Mouse (Mus musculus) stomach, postnatal 0 days (tissue): ENCODE data around the gene Tmem28. TPM values are rescaled to one million over a fixed set of nuclear protein-coding genes. Genes with fewer than 3 reads are reported as not detected.
A peak's percentile ranks its signal among the peaks of the same experiment; 100 is the strongest.

Source experiments
- ATAC-seq: fragments of 200-750 bp; cut with Nextera tagmentation; 2 replicates; pipeline ENCODE4 v1.8.0; 2017; ENCODE audit not compliant: low FRiP score, low TSS enrichment
- DNase-seq: peaks from one replicate; pipeline ENCODE4 v3.0.0-alpha.2; 2016; ENCODE audit warnings: low spot score
- H3K27ac ChIP-seq: fragments of 300-500 bp; sonication (generic); replicated peaks from 2 replicates; pipeline ENCODE4 v1.5.1; 2014; ENCODE audit warnings: mild to moderate bottlenecking, control low read depth
- H3K27me3 ChIP-seq: fragments of 300-500 bp; sonication (generic); 2 replicates; pipeline ENCODE4 v1.6.1; 2014; ENCODE audit warnings: low read length; ENCODE audit not compliant: control insufficient read depth, insufficient read depth
- H3K36me3 ChIP-seq: fragments of 300-500 bp; sonication (generic); 2 replicates; pipeline ENCODE4 v1.6.1; 2014; ENCODE audit warnings: low read length, mixed read lengths; ENCODE audit not compliant: control insufficient read depth, insufficient read depth
- H3K4me1 ChIP-seq: fragments of 300-500 bp; sonication (generic); replicated peaks from 2 replicates; pipeline ENCODE4 v1.6.1; 2014; ENCODE audit warnings: antibody characterized with exemption; ENCODE audit not compliant: control insufficient read depth, insufficient read depth
- H3K4me2 ChIP-seq: fragments of 300-500 bp; sonication (generic); replicated peaks from 2 replicates; pipeline ENCODE4 v1.6.1; 2014; ENCODE audit warnings: low read depth, mild to moderate bottlenecking, control low read depth, moderate library complexity
- H3K4me3 ChIP-seq: fragments of 300-500 bp; sonication (generic); 2 replicates; pipeline ENCODE4 v1.5.1; 2014; ENCODE audit warnings: low read depth, low read length, control low read depth
- H3K9ac ChIP-seq: fragments of 300-500 bp; sonication (generic); 2 replicates; pipeline ENCODE4 v1.6.1; 2014; ENCODE audit warnings: mild to moderate bottlenecking, low read length, control low read depth, mixed read lengths
- H3K9me3 ChIP-seq: fragments of 300-500 bp; sonication (generic); 2 replicates; pipeline ENCODE4 v1.6.1; 2016; ENCODE audit warnings: low read length; ENCODE audit not compliant: control insufficient read depth
- CTCF ChIP-seq: IDR thresholded peaks from 2 replicates; pipeline ENCODE4 v1.5.1; 2016; ENCODE audit warnings: antibody characterized with exemption, low read depth, mild to moderate bottlenecking, moderate library complexity
- EP300 ChIP-seq: optimal IDR thresholded peaks from 2 replicates; pipeline ENCODE3; 2016; ENCODE audit warnings: antibody characterized with exemption
- WGBS: fragments of 180-500 bp; shearing (Covaris S2); extraction: QIAGEN DNeasy Blood & Tissue Kit; methylation state at CpG from one replicate; pipeline ENCODE4 v1.1.7; 2014; 5-methylcytosine and 5-hydroxymethylcytosine counted together
- polyA plus RNA-seq: library from polyadenylated mRNA; unstranded; fragments of >200 nt; fragmentation: Nextera tagmentation; extraction: Ambion mirVana; gene quantifications from 2 replicates; pipeline ENCODE4 v1.2.1, GENCODE M21; 2015

Tmem28 gene
- polyA plus RNA-seq, 1 experiment from 2014 or later, result 0.06 TPM

GRCm38 (mm10) chrX:99842090-99842489 is 21.3 kb downstream of the Tmem28 start:
- Histone ChIP-seq H3K27ac (no peak overlapping the region), H3K36me3 (no peaks in the 10 kb centered on the region), H3K9ac (no peak overlapping the region), H3K27me3 (no peaks in the 10 kb centered on the region), H3K4me3 (no peak overlapping the region), H3K9me3 (no peaks in the 10 kb centered on the region), H3K4me2 (no peak overlapping the region), H3K4me1 (no peaks in the 10 kb centered on the region)
- DNase-seq, result no peak
- 17% methylated on average over 2 of the region's 2 CpGs for WGBS
- no peak for ATAC-seq
- TF ChIP-seq EP300, result no peak
- TF ChIP-seq CTCF, result no peak

DNA sequence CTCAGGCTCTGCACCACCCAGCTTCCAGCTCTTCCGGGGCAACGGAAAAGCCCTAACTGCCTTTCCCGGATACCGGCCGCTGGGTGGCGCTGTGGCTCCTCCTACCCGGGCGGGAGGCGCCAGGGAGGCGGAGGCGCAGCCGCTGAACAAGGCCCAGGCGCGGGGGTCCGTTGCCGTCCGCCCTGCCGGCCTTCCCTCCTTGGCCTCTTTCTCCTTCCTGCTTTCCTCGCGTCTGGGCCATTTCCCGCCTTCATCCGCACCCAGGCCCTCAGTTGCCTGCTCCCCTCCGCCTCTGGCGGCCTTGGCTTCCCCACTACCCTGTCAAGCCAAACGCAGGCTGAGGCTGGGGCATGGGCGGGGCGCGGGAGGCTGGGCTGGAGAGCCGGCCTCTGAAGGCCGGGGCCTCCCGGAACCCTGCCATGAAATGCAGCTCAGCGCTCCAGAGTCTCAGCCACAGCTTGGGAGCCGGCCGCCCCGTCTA is 32.5 kb downstream of the Tmem28 start:
- peak overlapping the region; percentile 31; the same call in 1 of the 2 replicates for H3K9ac ChIP-seq
- peak overlapping the region; percentile 51 for H3K4me2 ChIP-seq
- H3K27me3 ChIP-seq, result no peaks in the 10 kb centered on the region
- no peaks in the 10 kb centered on the region for H3K36me3 ChIP-seq
- H3K27ac ChIP-seq, result peak overlapping the region; percentile 18; the same call in 1 of the 2 replicates
- no peaks in the 10 kb centered on the region for H3K9me3 ChIP-seq
- WGBS, result 18% methylated on average over 34 of the region's 35 CpGs
- no peaks in the 10 kb centered on the region for H3K4me1 ChIP-seq
- DNase-seq, result peak; percentile 80
- TF ChIP-seq EP300, result no peak
- peak; percentile 79 for TF ChIP-seq CTCF
- ATAC-seq, result peak; percentile 91
- H3K4me3 ChIP-seq, result peak overlapping the region; percentile 33

DNA sequence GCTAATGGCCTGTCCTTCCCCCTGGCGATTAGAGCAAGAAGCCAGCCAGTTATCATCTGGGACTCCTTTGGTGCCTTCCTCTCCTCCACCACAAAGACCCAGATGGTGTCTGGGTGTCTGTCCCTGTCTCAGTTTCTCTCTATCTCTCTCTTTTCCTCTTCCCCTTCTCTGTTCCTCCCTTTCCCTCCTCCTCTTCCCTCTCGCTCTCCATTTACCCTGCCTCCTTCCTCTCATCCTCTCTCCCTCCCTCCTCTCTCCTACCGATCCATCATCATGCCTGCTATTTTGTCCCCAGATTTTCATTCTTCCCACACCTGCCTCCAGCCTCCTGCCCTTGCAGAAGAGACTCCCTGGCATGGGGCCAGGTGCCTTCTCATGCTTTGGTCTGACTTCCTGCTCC is 33.0 kb downstream of the Tmem28 start:
- Histone ChIP-seq H3K4me2 (peak overlapping the region; percentile 51; the same call in 1 of the 2 replicates), H3K27me3 (no peaks in the 10 kb centered on the region), H3K27ac (no peak overlapping the region), H3K9ac (no peak overlapping the region), H3K36me3 (no peaks in the 10 kb centered on the region), H3K9me3 (no peaks in the 10 kb centered on the region), H3K4me3 (no peak overlapping the region), H3K4me1 (no peaks in the 10 kb centered on the region)
- 63% methylated on average over 1 of the region's 3 CpGs for WGBS
- ATAC-seq, result no peak
- TF ChIP-seq CTCF (no peak), EP300 (no peak)
- DNase-seq, result no peak

DNA sequence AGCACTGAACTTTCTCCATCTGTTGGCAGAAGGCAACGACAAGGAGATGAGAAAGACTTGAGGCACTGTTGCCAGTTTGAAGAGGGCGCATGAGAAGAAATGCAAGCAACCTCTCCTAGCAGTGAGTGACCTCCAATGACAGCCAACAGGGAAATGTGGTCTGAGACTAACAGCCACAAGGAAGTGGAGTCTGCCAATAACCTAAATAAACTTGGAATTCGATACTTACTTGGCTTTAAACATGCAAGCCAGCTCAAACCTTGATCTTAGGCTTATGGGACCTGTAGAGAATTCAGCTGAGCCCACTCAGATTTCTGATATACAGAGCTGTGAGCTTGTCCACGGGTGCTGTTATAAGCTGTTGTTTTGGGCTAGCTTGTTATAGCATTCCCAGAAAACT is 51.4 kb downstream of the Tmem28 start:
- ATAC-seq (no peak), DNase-seq (no peak)
- Histone ChIP-seq H3K9ac (no peak overlapping the region), H3K9me3 (no peaks in the 10 kb centered on the region), H3K36me3 (no peaks in the 10 kb centered on the region), H3K4me2 (no peak overlapping the region), H3K27me3 (no peaks in the 10 kb centered on the region), H3K4me3 (no peak overlapping the region), H3K27ac (no peak overlapping the region), H3K4me1 (no peaks in the 10 kb centered on the region)
- 55% methylated on average over 4 of the region's 4 CpGs for WGBS
- TF ChIP-seq CTCF (no peak), EP300 (no peak)

DNA sequence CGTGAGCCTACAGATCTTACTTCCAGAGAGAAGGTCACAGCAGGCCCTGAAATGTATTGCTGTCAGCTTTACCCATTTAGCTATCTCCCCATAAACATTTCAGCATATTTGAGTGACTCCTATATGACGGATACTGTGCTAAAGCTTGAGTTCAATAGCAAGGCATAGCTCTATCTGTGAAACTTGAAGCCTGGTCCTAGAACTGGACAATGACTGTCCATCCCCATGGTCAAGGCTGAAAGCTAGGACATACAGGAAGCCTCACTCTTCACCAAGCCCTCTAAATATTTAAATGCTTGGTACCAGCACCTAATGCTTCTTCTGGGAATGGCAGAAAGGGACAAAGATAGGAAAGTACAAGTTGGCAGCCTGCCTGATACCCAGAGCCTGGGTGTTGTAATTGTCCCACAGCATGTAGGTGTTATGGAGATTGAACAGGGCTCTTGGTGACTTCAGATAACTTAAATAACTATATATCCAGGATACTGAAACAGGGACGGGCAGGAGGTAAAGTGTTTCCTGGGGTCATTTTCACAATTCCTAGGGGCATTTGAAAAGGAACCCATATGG is 51.9 kb downstream of the Tmem28 start:
- ATAC-seq, result no peak
- Histone ChIP-seq H3K4me2 (no peak overlapping the region), H3K27me3 (no peaks in the 10 kb centered on the region), H3K9ac (no peak overlapping the region), H3K27ac (no peak overlapping the region), H3K4me3 (no peak overlapping the region), H3K36me3 (no peaks in the 10 kb centered on the region), H3K4me1 (no peaks in the 10 kb centered on the region), H3K9me3 (no peaks in the 10 kb centered on the region)
- TF ChIP-seq EP300 (no peak), CTCF (no peak)
- WGBS, result 59% methylated on average over 3 of the region's 3 CpGs
- no peak for DNase-seq

GRCm38 (mm10) chrX:99873259-99873919 is 52.6 kb downstream of the Tmem28 start:
- H3K36me3 ChIP-seq, result no peaks in the 10 kb centered on the region
- 55% methylated on average over 1 of the region's 2 CpGs for WGBS

More at GRCm38 (mm10) chrX:99873259-99873919, 52.6 kb downstream of the Tmem28 start:
- no peak overlapping the region for H3K4me2 ChIP-seq
- ATAC-seq (no peak), DNase-seq (no peak)
- no peaks in the 10 kb centered on the region for H3K9me3 ChIP-seq
- no peak for TF ChIP-seq CTCF
- TF ChIP-seq EP300, result no peak
- H3K4me3 ChIP-seq, result no peak overlapping the region
- no peak overlapping the region for H3K9ac ChIP-seq
- H3K27me3 ChIP-seq, result no peaks in the 10 kb centered on the region
- H3K4me1 ChIP-seq, result no peaks in the 10 kb centered on the region
- no peak overlapping the region for H3K27ac ChIP-seq
